Mouse (Mus musculus) layer of hippocampus, adult 6 months (tissue): ENCODE data around the gene Gm21775. TPM values are rescaled to one million over a fixed set of nuclear protein-coding genes. Genes with fewer than 3 reads are reported as not detected.

ENCODE experiments used
- long read RNA-seq, 2 experiments: library from polyadenylated mRNA; unstranded; transcript quantifications; one replicate each; pipeline ENCODE4 v2.0.0; 2019 to 2020
- polyA plus RNA-seq: library from polyadenylated mRNA; unstranded; fragments of <200 nt; fragmentation: Nextera tagmentation; gene quantifications from 2 replicates; pipeline ENCODE4 v1.2.3, GENCODE M21; 2021

The Gm21775 gene
- polyA plus RNA-seq: not detected in 2 replicates
- long read RNA-seq, experiment 1: 0 reads
- long read RNA-seq, experiment 2: 0 reads

GRCm38 (mm10) chrY:10553153-10553552 is at the start of gene Gm21775:
Gene Gm21775, plus strand, starts transcription at chrY:10553453.

GRCm38 (mm10) chrY:10535942-10536341 is 17.3 kb upstream of the Gm21775 start, which contains the start of gene Gm20737:
Gene Gm20737, minus strand, starts transcription at chrY:10536042.

Other genes starting within 250 kb of the Gm21775 start
- gene Gm20834, start 228.9 kb upstream of the Gm21775 start, polyA plus RNA-seq: not detected in 2 replicates
- gene Gm28510, start 140.7 kb upstream of the Gm21775 start, polyA plus RNA-seq: not detected in 2 replicates
- not detected in 2 replicates for gene Gm20737, start 17.4 kb upstream of the Gm21775 start, polyA plus RNA-seq
- gene Gm21900, start 62.9 kb downstream of the Gm21775 start, polyA plus RNA-seq: not detected in 2 replicates
- gene Gm20777, start 199.0 kb downstream of the Gm21775 start, polyA plus RNA-seq: not detected in 2 replicates